Mouse (Mus musculus): ENCODE measurements at regions not wholly inside any gene's neighbourhood (a gene's known extent, or its start where the extent isn't known, plus 50 kb on each side); places are given as distances from the start of the nearest gene placed in this dataset.
A peak's percentile ranks its signal among the peaks of the same experiment; 100 is the strongest.

DNA sequence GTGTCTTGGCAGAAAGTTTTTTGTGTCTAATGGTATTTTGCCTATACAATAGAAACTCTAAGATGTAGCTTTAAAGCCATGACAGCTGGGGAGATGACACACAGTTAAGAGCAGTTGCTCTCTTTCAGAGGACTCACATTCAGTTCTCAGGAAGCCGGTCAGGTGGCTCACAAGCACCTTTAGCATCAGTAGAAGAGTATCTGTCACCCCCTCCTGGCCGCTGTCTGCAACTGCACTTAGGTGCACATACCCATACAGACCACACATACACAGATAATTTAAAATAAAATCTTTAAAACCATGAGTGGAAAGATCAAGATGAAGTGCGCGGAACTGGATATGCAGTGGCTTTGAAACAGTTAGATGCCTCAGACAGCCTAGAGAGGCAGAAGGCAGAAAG, 178.3 kb upstream of the Chrm3 start:
- Histone ChIP-seq H3K27me3 (ENCODE audit: control insufficient read depth in 1 of 2, insufficient read depth in 2 of 2, low read length in 2 of 2) (no peaks in the 10 kb centered on the region), H3K9ac (ENCODE audit: control insufficient read depth, low read depth, low read length, poor library complexity, severe bottlenecking) (no peak overlapping the region), H3K79me2 (ENCODE audit: control insufficient read depth, insufficient read depth, low read length, poor library complexity) (no peaks in the 10 kb centered on the region), H3K4me1 (ENCODE audit: control insufficient read depth in 1 of 2, insufficient read depth in 2 of 2, low read length in 2 of 2) (no peaks in the 10 kb centered on the region), H3K4me3 (ENCODE audit: control insufficient read depth in 1 of 2, insufficient read depth in 1 of 2, low read depth in 2 of 2, low read length in 2 of 2) (no peak overlapping the region), H3K27ac (ENCODE audit: control insufficient read depth, low read depth, low read length) (no peak overlapping the region), H3K9me3 (replicated peaks; ENCODE audit: insufficient read depth, low read length) (no peaks in the 10 kb centered on the region), H3K36me3 (ENCODE audit: control insufficient read depth in 1 of 2, insufficient read depth in 2 of 2, low read length in 2 of 2) (no peaks in the 10 kb centered on the region)
- peak; percentile 15 for DNase-seq (ENCODE audit: low read depth, low spot score)
- TF ChIP-seq EP300 (IDR thresholded peaks at IDR 0.05; ENCODE audit: low read depth in 1 of 2, low read length in 2 of 2) = no peak
- TF ChIP-seq SMC3 (IDR thresholded peaks at IDR 0.05; ENCODE audit: low read depth, low read length) = peak; percentile 51
- TF ChIP-seq NRF1 (IDR thresholded peaks at IDR 0.05; ENCODE audit: insufficient read depth, low read depth, low read length, poor library complexity, severe bottlenecking) = no peak
- TF ChIP-seq MAX (IDR thresholded peaks at IDR 0.05; ENCODE audit: low read length) = no peak
- TF ChIP-seq CTCF (IDR thresholded peaks at IDR 0.05 in 2 of 3, conservative IDR thresholded peaks at IDR 0.05 in 1 of 3; ENCODE audit: control insufficient read depth in 1 of 3, insufficient read depth in 1 of 3, low read depth in 2 of 3, low read length in 3 of 3, poor library complexity in 1 of 3, severe bottlenecking in 1 of 3) = peak; percentile 44 to 52 (median 44)
- TF ChIP-seq BHLHE40 (IDR thresholded peaks at IDR 0.05; ENCODE audit: borderline replicate concordance, low read depth, low read length) = no peak
- TF ChIP-seq MYB (IDR thresholded peaks at IDR 0.05; ENCODE audit: low read depth, low read length) = no peak
- no peak for TF ChIP-seq GABPA (IDR thresholded peaks at IDR 0.05; ENCODE audit: low read depth, low read length)
- TF ChIP-seq HCFC1 (IDR thresholded peaks at IDR 0.05; ENCODE audit: low read depth, low read length) = no peak
- peak; percentile 45 for TF ChIP-seq RAD21 (IDR thresholded peaks at IDR 0.05; ENCODE audit: low read depth, low read length)
- no peak for TF ChIP-seq UBTF (IDR thresholded peaks at IDR 0.05; ENCODE audit: borderline replicate concordance, insufficient read depth, low read depth, low read length)
- TF ChIP-seq MXI1 (IDR thresholded peaks at IDR 0.05; ENCODE audit: low read depth, low read length) = no peak
- peak; percentile 43 for TF ChIP-seq ZC3H11A (IDR thresholded peaks at IDR 0.05; ENCODE audit: low read depth, low read length)

DNA sequence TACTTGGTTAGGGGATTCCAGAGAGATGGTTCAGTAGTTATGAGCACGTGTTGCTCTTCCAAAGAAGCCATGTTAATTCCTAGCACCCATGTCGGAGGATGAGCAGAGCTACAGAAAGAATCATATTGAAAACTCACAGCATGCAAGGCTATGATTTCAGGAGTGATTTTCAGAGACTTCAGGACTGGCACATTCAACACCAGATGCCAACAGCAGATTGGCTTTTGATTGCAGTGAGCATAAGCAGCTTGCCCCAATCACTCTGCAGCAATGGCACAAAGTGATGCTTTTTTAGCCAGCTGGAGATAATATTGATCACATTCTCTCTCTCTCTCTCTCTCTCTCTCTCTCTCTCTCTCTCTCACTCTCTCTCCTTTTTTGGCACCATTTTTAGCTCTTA, 166.6 kb upstream of the Chrm3 start:
- Histone ChIP-seq H3K9me3 (replicated peaks; ENCODE audit: insufficient read depth, low read length) (no peaks in the 10 kb centered on the region), H3K9ac (ENCODE audit: control insufficient read depth, low read depth, low read length, poor library complexity, severe bottlenecking) (no peak overlapping the region), H3K36me3 (ENCODE audit: control insufficient read depth in 1 of 2, insufficient read depth in 2 of 2, low read length in 2 of 2) (no peaks in the 10 kb centered on the region), H3K27me3 (ENCODE audit: control insufficient read depth in 1 of 2, insufficient read depth in 2 of 2, low read length in 2 of 2) (no peaks in the 10 kb centered on the region), H3K79me2 (ENCODE audit: control insufficient read depth, insufficient read depth, low read length, poor library complexity) (no peaks in the 10 kb centered on the region), H3K27ac (ENCODE audit: control insufficient read depth, low read depth, low read length) (no peak overlapping the region), H3K4me3 (ENCODE audit: control insufficient read depth in 1 of 2, insufficient read depth in 1 of 2, low read depth in 2 of 2, low read length in 2 of 2) (no peak overlapping the region), H3K4me1 (ENCODE audit: control insufficient read depth in 1 of 2, insufficient read depth in 2 of 2, low read length in 2 of 2) (no peaks in the 10 kb centered on the region)
- no peak for DNase-seq (ENCODE audit: low read depth, low spot score)
- no peak for TF ChIP-seq UBTF (IDR thresholded peaks at IDR 0.05; ENCODE audit: borderline replicate concordance, insufficient read depth, low read depth, low read length)
- no peak for TF ChIP-seq GATA1 (IDR thresholded peaks at IDR 0.05; ENCODE audit: low read depth, low read length)
- no peak for TF ChIP-seq JUND (IDR thresholded peaks at IDR 0.05; ENCODE audit: low read depth, low read length)
- no peak for TF ChIP-seq MYB (IDR thresholded peaks at IDR 0.05; ENCODE audit: low read depth, low read length)
- no peak for TF ChIP-seq BHLHE40 (IDR thresholded peaks at IDR 0.05; ENCODE audit: borderline replicate concordance, low read depth, low read length)
- no peak for TF ChIP-seq EP300 (IDR thresholded peaks at IDR 0.05; ENCODE audit: low read depth in 1 of 2, low read length in 2 of 2)
- no peak for TF ChIP-seq ETS1 (IDR thresholded peaks at IDR 0.05; ENCODE audit: low read depth, low read length)
- no peak for TF ChIP-seq ZKSCAN1 (IDR thresholded peaks at IDR 0.05; ENCODE audit: low read depth, low read length)
- TF ChIP-seq ELF1 (IDR thresholded peaks at IDR 0.05; ENCODE audit: low read depth, low read length) = no peak
- no peak for TF ChIP-seq CHD2 (IDR thresholded peaks at IDR 0.05; ENCODE audit: low read length)
- TF ChIP-seq SIN3A (IDR thresholded peaks at IDR 0.05; ENCODE audit: low read length) = no peak
- TF ChIP-seq POLR2AphosphoS2 (IDR thresholded peaks at IDR 0.05; ENCODE audit: low read length) = no peak
- no peak for TF ChIP-seq MXI1 (IDR thresholded peaks at IDR 0.05; ENCODE audit: low read depth, low read length)
- TF ChIP-seq ZMIZ1 (IDR thresholded peaks at IDR 0.05; ENCODE audit: low read depth, low read length) = no peak
- TF ChIP-seq GABPA (IDR thresholded peaks at IDR 0.05; ENCODE audit: low read depth, low read length) = no peak
- no peak for TF ChIP-seq ZC3H11A (IDR thresholded peaks at IDR 0.05; ENCODE audit: low read depth, low read length)
- no peak for TF ChIP-seq USF2 (IDR thresholded peaks at IDR 0.05; ENCODE audit: borderline replicate concordance in 1 of 2, insufficient read depth in 1 of 2, low read depth in 1 of 2, low read length in 2 of 2)

Measured in MEL (cell line).